Mouse (Mus musculus): ENCODE measurements around the gene Ern2.

GRCm38 (mm10) chr7:122180720-122181119 lies 5.3 kb downstream of the Ern2 start:
- TF ChIP-seq POLR2A (IDR thresholded peaks at IDR 0.05; ENCODE audit: low read depth, low read length): no peak
- no peak for TF ChIP-seq CTCF (IDR thresholded peaks at IDR 0.05; ENCODE audit: extremely low read depth, insufficient read depth, insufficient read length, insufficient replicate concordance)
